In genomic region chr8:45762982-45763689, GRCm38 (mm10) we compare ENCODE assay signal across 11 mouse cellular contexts.
DNase-seq lines count a peak whose midpoint lies in the region; ATAC-seq lines count a peak whose summit lies in the region.
"Had no signal": no experiment of that assay in that cellular context is flagged by ENCODE, and none has a peak within 500 bp of the region (broad histone marks: within the 10 kb centered on the region; RNA-seq: fewer than 3 reads in every experiment).

No protein-coding gene starts in this region.

- no peak; the same call in 1 of the 2 replicates for ATAC-seq in intestine, embryonic 15.5 days
- ATAC-seq in intestine, embryonic 16.5 days, result no peak
- ATAC-seq in forebrain, embryonic 16.5 days, result peak; percentile 24
- ATAC-seq: liver, postnatal 0 days had no signal

- no peaks in the 10 kb centered on the region for H3K36me3 ChIP-seq in intestine, embryonic 15.5 days
- 0 out of 2 replicates have a peak, but pooled peaks cover 5% of the 10 kb centered on the region for H3K36me3 ChIP-seq in intestine, embryonic 16.5 days (ENCODE audit: control insufficient read depth, insufficient read depth, low read length)
- peaks cover 7% of the 10 kb centered on the region; the same call in 1 of the 2 replicates for H3K36me3 ChIP-seq in forebrain, embryonic 16.5 days (ENCODE audit: control insufficient read depth, insufficient read depth)

- no peaks in the 10 kb centered on the region for H3K9me3 ChIP-seq in intestine, embryonic 15.5 days
- H3K9me3 ChIP-seq in intestine, embryonic 16.5 days (ENCODE audit: control insufficient read depth, low read length), result no peaks in the 10 kb centered on the region
- no peaks in the 10 kb centered on the region for H3K9me3 ChIP-seq in forebrain, embryonic 16.5 days (ENCODE audit: control insufficient read depth, low read length)

- H3K9ac ChIP-seq in intestine, embryonic 15.5 days, result no peak overlapping the region
- H3K9ac ChIP-seq in intestine, embryonic 16.5 days (ENCODE audit: low read depth, low read length), result no peak overlapping the region
- no peak overlapping the region for H3K9ac ChIP-seq in forebrain, embryonic 16.5 days (replicated peaks; ENCODE audit: low read depth, low read length)
- H3K9ac ChIP-seq: liver, postnatal 0 days had no signal

- no peaks in the 10 kb centered on the region for H3K27me3 ChIP-seq in intestine, embryonic 15.5 days (replicated peaks)
- H3K27me3 ChIP-seq in intestine, embryonic 16.5 days (replicated peaks; ENCODE audit: control insufficient read depth, insufficient read depth, low read length), result no peaks in the 10 kb centered on the region
- H3K27me3 ChIP-seq in forebrain, embryonic 16.5 days (replicated peaks; ENCODE audit: control insufficient read depth, insufficient read depth, low read length), result no peaks in the 10 kb centered on the region

- peak; percentile 89 for DNase-seq in heart, adult 11 months
- DNase-seq in heart, adult 18-20 months, result no peak
- DNase-seq in mesoderm, embryonic 11.5 days (ENCODE audit: low read depth, low spot score), result peak; percentile 33
- no peak for DNase-seq in lung, adult 18-20 months
- no peak for DNase-seq in urinary bladder, postnatal 25 days (ENCODE audit: low spot score)
- DNase-seq: B cell, adult 2 months; liver, postnatal 0 days had no signal

- H3K4me3 ChIP-seq in intestine, embryonic 15.5 days (replicated peaks), result no peak overlapping the region
- H3K4me3 ChIP-seq in intestine, embryonic 16.5 days (ENCODE audit: low read length), result no peak overlapping the region
- H3K4me3 ChIP-seq in forebrain, embryonic 16.5 days (replicated peaks; ENCODE audit: low read length), result no peak overlapping the region
- H3K4me3 ChIP-seq: heart, adult 2 months had no signal

- H3K4me1 ChIP-seq in intestine, embryonic 15.5 days (replicated peaks), result peaks cover 6% of the 10 kb centered on the region; the same call in 1 of the 2 replicates
- H3K4me1 ChIP-seq in intestine, embryonic 16.5 days (ENCODE audit: control insufficient read depth, insufficient read depth, low read length), result peaks cover 8% of the 10 kb centered on the region
- H3K4me1 ChIP-seq in forebrain, embryonic 16.5 days (replicated peaks; ENCODE audit: control insufficient read depth, insufficient read depth, low read length), result peaks cover 8% of the 10 kb centered on the region

- 74% methylated on average over 15 of the region's 15 CpGs for WGBS in intestine, embryonic 15.5 days
- 75% methylated on average over 15 of the region's 15 CpGs for WGBS in intestine, embryonic 16.5 days
- WGBS in forebrain, embryonic 16.5 days, result 76% methylated on average over 15 of the region's 15 CpGs

- H3K27ac ChIP-seq in intestine, embryonic 15.5 days, result no peak overlapping the region
- no peak overlapping the region for H3K27ac ChIP-seq in intestine, embryonic 16.5 days (ENCODE audit: low read length)
- peak overlapping the region; percentile 52 for H3K27ac ChIP-seq in forebrain, embryonic 16.5 days (ENCODE audit: low read length)

- peak overlapping the region; percentile 7; the same call in 1 of the 2 replicates for H3K4me2 ChIP-seq in intestine, embryonic 15.5 days (replicated peaks)
- H3K4me2 ChIP-seq in intestine, embryonic 16.5 days (ENCODE audit: low read depth, low read length), result no peak overlapping the region
- H3K4me2 ChIP-seq in forebrain, embryonic 16.5 days (ENCODE audit: low read length), result no peak overlapping the region

Comparison
In these comparisons a context has a peak if more than half of its experiments do, and no peak if none do; other contexts are left out.
1. DNase-seq: peak in heart, adult 11 months (single experiment) and mesoderm, embryonic 11.5 days (single experiment); none in heart, adult 18-20 months (0 of 2), lung, adult 18-20 months (0 of 2) and urinary bladder, postnatal 25 days (single experiment).